ENCODE assay signal across 8 mouse cellular contexts in genomic region chr8:126909371-126909802, GRCm38 (mm10). TPM values are rescaled to one million over a fixed set of nuclear protein-coding genes. Genes with fewer than 3 reads are reported as not detected.
DNase-seq lines count a peak whose midpoint lies in the region; ATAC-seq and TF ChIP-seq lines count a peak whose summit lies in the region.

No protein-coding gene starts in this region.

- H3K4me3 ChIP-seq in heart, postnatal 0 days (ENCODE audit: low read depth, low read length): no peak overlapping the region
- H3K4me3 ChIP-seq in lung, embryonic 16.5 days (ENCODE audit: low read length): no peak overlapping the region
- no peak overlapping the region for H3K4me3 ChIP-seq in forebrain, embryonic 13.5 days
- no peak overlapping the region for H3K4me3 ChIP-seq in midbrain, embryonic 11.5 days (ENCODE audit: low read depth, low read length)

- ATAC-seq in heart, postnatal 0 days (ENCODE audit: insufficient read depth, low read depth): no peak
- peak; percentile 44; the same call in 1 of the 2 replicates for ATAC-seq in lung, embryonic 16.5 days (ENCODE audit: low read depth)
- no peak for ATAC-seq in forebrain, embryonic 13.5 days
- no peak for ATAC-seq in midbrain, embryonic 11.5 days (ENCODE audit: low FRiP score)

- H3K9ac ChIP-seq in heart, postnatal 0 days (replicated peaks; ENCODE audit: low read depth, low read length): 0 out of 2 replicates have a peak overlapping the region, but pooled peaks have one; percentile 11
- no peak overlapping the region for H3K9ac ChIP-seq in lung, embryonic 16.5 days (ENCODE audit: low read length)
- no peak overlapping the region for H3K9ac ChIP-seq in forebrain, embryonic 13.5 days
- H3K9ac ChIP-seq in midbrain, embryonic 11.5 days (ENCODE audit: low read length): no peak overlapping the region

- 50% methylated on average over 10 of the region's 10 CpGs for WGBS in heart, postnatal 0 days
- WGBS in lung, embryonic 16.5 days: 49% methylated on average over 10 of the region's 10 CpGs
- 82% methylated on average over 10 of the region's 10 CpGs for WGBS in forebrain, embryonic 13.5 days
- WGBS in midbrain, embryonic 11.5 days: 82% methylated on average over 10 of the region's 10 CpGs

- TF ChIP-seq CTCF in heart, postnatal 0 days (IDR thresholded peaks at IDR 0.05; ENCODE audit: low read depth): no peak

- TF ChIP-seq EP300 in heart, postnatal 0 days (IDR thresholded peaks at IDR 0.05; ENCODE audit: low read depth): no peak

- peaks cover 6% of the 10 kb centered on the region; the same call in 1 of the 2 replicates for H3K4me1 ChIP-seq in heart, postnatal 0 days (ENCODE audit: control insufficient read depth, insufficient read depth)
- H3K4me1 ChIP-seq in lung, embryonic 16.5 days (replicated peaks; ENCODE audit: control insufficient read depth, insufficient read depth, low read length): peaks cover 18% of the 10 kb centered on the region
- peaks cover 11% of the 10 kb centered on the region for H3K4me1 ChIP-seq in forebrain, embryonic 13.5 days
- H3K4me1 ChIP-seq in midbrain, embryonic 11.5 days (ENCODE audit: control insufficient read depth, insufficient read depth, low read length): no peaks in the 10 kb centered on the region; the same call in 1 of the 2 replicates

- H3K9me3 ChIP-seq in heart, postnatal 0 days (replicated peaks; ENCODE audit: control insufficient read depth, low read length): no peaks in the 10 kb centered on the region
- no peaks in the 10 kb centered on the region for H3K9me3 ChIP-seq in lung, embryonic 16.5 days (ENCODE audit: control insufficient read depth, low read length)
- H3K9me3 ChIP-seq in forebrain, embryonic 13.5 days (replicated peaks): 0 out of 2 replicates have a peak, but pooled peaks cover 3% of the 10 kb centered on the region
- no peaks in the 10 kb centered on the region for H3K9me3 ChIP-seq in midbrain, embryonic 11.5 days (ENCODE audit: control insufficient read depth, low read length)

- H3K4me2 ChIP-seq in heart, postnatal 0 days (ENCODE audit: low read depth, low read length): no peak overlapping the region
- no peak overlapping the region for H3K4me2 ChIP-seq in lung, embryonic 16.5 days (ENCODE audit: low read depth, low read length)
- H3K4me2 ChIP-seq in forebrain, embryonic 13.5 days: no peak overlapping the region
- no peak overlapping the region for H3K4me2 ChIP-seq in midbrain, embryonic 11.5 days

- no peaks in the 10 kb centered on the region for H3K36me3 ChIP-seq in heart, postnatal 0 days (replicated peaks; ENCODE audit: control insufficient read depth, insufficient read depth, low read length)
- no peaks in the 10 kb centered on the region for H3K36me3 ChIP-seq in lung, embryonic 16.5 days (ENCODE audit: control insufficient read depth, insufficient read depth, low read length)
- no peaks in the 10 kb centered on the region for H3K36me3 ChIP-seq in forebrain, embryonic 13.5 days (ENCODE audit: poor library complexity, severe bottlenecking)
- H3K36me3 ChIP-seq in midbrain, embryonic 11.5 days (ENCODE audit: control insufficient read depth, insufficient read depth, low read length): no peaks in the 10 kb centered on the region

- H3K27me3 ChIP-seq in heart, postnatal 0 days (ENCODE audit: control insufficient read depth, insufficient read depth, low read length): no peaks in the 10 kb centered on the region
- H3K27me3 ChIP-seq in lung, embryonic 16.5 days (ENCODE audit: control insufficient read depth, insufficient read depth, low read depth, low read length): no peaks in the 10 kb centered on the region
- H3K27me3 ChIP-seq in forebrain, embryonic 13.5 days: no peaks in the 10 kb centered on the region
- no peaks in the 10 kb centered on the region for H3K27me3 ChIP-seq in midbrain, embryonic 11.5 days (ENCODE audit: control insufficient read depth, insufficient read depth, low read length)

- H3K27ac ChIP-seq in heart, postnatal 0 days (ENCODE audit: low read depth): no peak overlapping the region
- no peak overlapping the region for H3K27ac ChIP-seq in lung, embryonic 16.5 days (ENCODE audit: low read length)
- H3K27ac ChIP-seq in forebrain, embryonic 13.5 days: no peak overlapping the region
- no peak overlapping the region for H3K27ac ChIP-seq in midbrain, embryonic 11.5 days (ENCODE audit: low read depth, low read length)

- DNase-seq in adrenal gland, adult (ENCODE audit: inconsistent age in 2 of 2, low spot score in 1 of 2): peak; percentile 69 to 90
- no peak for DNase-seq in adrenal gland, postnatal 4 days (ENCODE audit: low spot score in 2 of 2)
- DNase-seq in adrenal gland, postnatal 10 days: peak; percentile 84
- no peak for DNase-seq in heart, postnatal 0 days (ENCODE audit: low spot score)
- no peak for DNase-seq in midbrain, embryonic 11.5 days (ENCODE audit: low spot score, missing footprints)
- no peak for DNase-seq in left cerebral cortex, adult 18-20 months (ENCODE audit: low spot score in 2 of 2)

RNA-seq across cellular contexts. Expression of gene Tomm20, which starts 36.3 kb away (rescaled TPM):
- total RNA-seq in adrenal gland, postnatal 4 days (2021): 100 to 1,000 TPM; 199 to 214 TPM
- 100 to 1,000 TPM; 157 to 187 TPM for total RNA-seq in adrenal gland, postnatal 10 days (2021)
- 52.6 and 65.3 TPM in 2 replicates for total RNA-seq in heart, postnatal 0 days (2014; rRNA removed; ENCODE audit: low replicate concordance)
- polyA plus RNA-seq in heart, postnatal 0 days (2015; fragmentation: Nextera tagmentation; extraction: Ambion mirVana): 203 and 213 TPM in 2 replicates
- 188 and 206 TPM in 2 replicates for polyA plus RNA-seq in lung, embryonic 16.5 days (2015; fragmentation: Nextera tagmentation; extraction: Ambion mirVana)
- 207 and 209 TPM in 2 replicates for polyA plus RNA-seq in forebrain, embryonic 13.5 days (2015; fragmentation: Nextera tagmentation; extraction: Ambion mirVana)
- polyA plus RNA-seq in midbrain, embryonic 11.5 days (2014; fragmentation: Nextera tagmentation; extraction: Ambion mirVana): 239 and 240 TPM in 2 replicates
- total RNA-seq in left cerebral cortex, adult 18-20 months (2021): 100 to 1,000 TPM; 215 to 218 TPM

Comparison
In these comparisons a context has a peak if more than half of its experiments do, and no peak if none do; other contexts are left out.
1. DNase-seq: peak in adrenal gland, adult (2 of 2) and adrenal gland, postnatal 10 days (single experiment); none in adrenal gland, postnatal 4 days (0 of 2), heart, postnatal 0 days (single experiment), midbrain, embryonic 11.5 days (single experiment) and left cerebral cortex, adult 18-20 months (0 of 2).